13 mouse cellular contexts compared by ENCODE assay signal in the genomic region with DNA sequence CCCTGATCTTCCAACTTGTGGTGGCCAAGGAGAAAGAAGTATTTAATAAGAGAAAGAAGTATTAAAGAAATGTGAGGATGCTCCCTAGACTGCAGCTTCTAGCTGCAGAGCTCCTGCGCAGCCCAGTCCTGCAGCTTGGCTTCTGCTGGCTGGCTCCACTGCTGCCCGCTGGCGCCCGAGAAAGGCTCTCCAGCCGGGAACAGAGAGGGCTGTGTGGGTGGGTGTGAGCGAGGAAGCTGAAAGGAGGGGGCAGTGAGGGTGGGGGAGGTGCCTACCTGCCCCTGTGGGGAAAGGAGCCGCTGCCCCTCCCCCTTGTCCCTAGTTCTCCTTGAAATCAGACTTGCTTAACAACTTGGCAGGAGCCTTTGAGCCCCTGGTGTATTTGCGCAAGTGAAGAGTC. TPM values are rescaled to one million over a fixed set of nuclear protein-coding genes. Genes with fewer than 3 reads are reported as not detected.
DNase-seq lines count a peak whose midpoint lies in the region; ATAC-seq and TF ChIP-seq lines count a peak whose summit lies in the region.
"Had no signal": no experiment of that assay in that cellular context is flagged by ENCODE, and none has a peak within 500 bp of the region (broad histone marks: within the 10 kb centered on the region; RNA-seq: fewer than 3 reads in every experiment).

A gene (minus strand): TSS at position 181 of the 400 bp plus-strand sequence.

- intact Hi-C loops in left cerebral cortex, adult 2 months (cut with DNase I), result loop anchor here (1.0 to 10.0 kb wide), 3 partner anchors 19 to 177 kb away; a partner anchor contains a TSS

- DNase-seq in adrenal gland, postnatal 10 days, result peak; percentile 26
- DNase-seq in adrenal gland, adult 8-10 months, result no peak
- peak; percentile 43 to 64 for DNase-seq in left cerebral cortex, adult 2 months (ENCODE audit: extremely low spot score in 1 of 2, low spot score in 2 of 2)
- no peak for DNase-seq in c-Kit-positive CD71-positive TER-119-positive erythroid progenitor cells, embryonic 14.5 days (ENCODE audit: low spot score)
- DNase-seq in embryo, embryonic 10.5 days (ENCODE audit: low spot score), result no peak
- DNase-seq in urinary bladder, postnatal 4 days (ENCODE audit: low spot score in 2 of 2), result no peak
- DNase-seq: cerebellum, adult 11-12 months had no signal

- no peak for ATAC-seq in forebrain, embryonic 13.5 days
- peak; percentile 58; the same call in 1 of the 2 replicates for ATAC-seq in neural tube, embryonic 14.5 days (ENCODE audit: low read depth)
- ATAC-seq: intestine, embryonic 15.5 days had no signal

- H3K4me2 ChIP-seq in forebrain, embryonic 13.5 days, result peak within 1 kb of the TSS; percentile 43
- H3K4me2 ChIP-seq in neural tube, embryonic 14.5 days (ENCODE audit: low read depth, low read length), result peak within 1 kb of the TSS; percentile 35
- H3K4me2 ChIP-seq: intestine, embryonic 15.5 days had no signal

- H3K9ac ChIP-seq in forebrain, embryonic 13.5 days, result no peak within 1 kb of the TSS
- no peak within 1 kb of the TSS for H3K9ac ChIP-seq in neural tube, embryonic 14.5 days (replicated peaks; ENCODE audit: low read depth, low read length)
- H3K9ac ChIP-seq: intestine, embryonic 15.5 days; limb, embryonic 13.5 days had no signal

- WGBS in forebrain, embryonic 13.5 days, result 6% methylated on average over 7 of the region's 8 CpGs
- WGBS in neural tube, embryonic 14.5 days, result 2% methylated on average over 8 of the region's 8 CpGs

- H3K9me3 ChIP-seq in forebrain, embryonic 13.5 days (replicated peaks), result no peaks in the 10 kb centered on the region
- no peaks in the 10 kb centered on the region for H3K9me3 ChIP-seq in neural tube, embryonic 14.5 days (ENCODE audit: control insufficient read depth, low read length)
- H3K9me3 ChIP-seq: intestine, embryonic 15.5 days; limb, embryonic 13.5 days; megakaryocyte, embryonic 14.5 days had no signal

- peak within 1 kb of the TSS; percentile 3; the same call in 1 of the 2 replicates for H3K4me3 ChIP-seq in forebrain, embryonic 13.5 days
- peak within 1 kb of the TSS; percentile 50 for H3K4me3 ChIP-seq in left cerebral cortex, adult 2 months
- H3K4me3 ChIP-seq in neural tube, embryonic 14.5 days (ENCODE audit: low read depth, low read length), result peak within 1 kb of the TSS; percentile 4; the same call in 1 of the 2 replicates
- H3K4me3 ChIP-seq: intestine, embryonic 15.5 days; limb, embryonic 13.5 days; megakaryocyte, embryonic 14.5 days had no signal

- peaks cover 25% of the 10 kb centered on the region for H3K27me3 ChIP-seq in forebrain, embryonic 13.5 days
- peaks cover 4% of the 10 kb centered on the region for H3K27me3 ChIP-seq in neural tube, embryonic 14.5 days (ENCODE audit: control insufficient read depth, insufficient read depth, low read length)

- no peaks in the 10 kb centered on the region for H3K36me3 ChIP-seq in forebrain, embryonic 13.5 days (ENCODE audit: poor library complexity, severe bottlenecking)
- no peaks in the 10 kb centered on the region for H3K36me3 ChIP-seq in neural tube, embryonic 14.5 days (ENCODE audit: control insufficient read depth, insufficient read depth, low read length)
- H3K36me3 ChIP-seq: intestine, embryonic 15.5 days; limb, embryonic 13.5 days had no signal

- TF ChIP-seq CTCF in left cerebral cortex, adult 2 months (IDR thresholded peaks at IDR 0.05), result no peak; the same call in 1 of the 2 replicates

- no peak within 1 kb of the TSS for H3K27ac ChIP-seq in forebrain, embryonic 13.5 days
- H3K27ac ChIP-seq in left cerebral cortex, adult 2 months, result peak within 1 kb of the TSS; percentile 76
- no peak within 1 kb of the TSS for H3K27ac ChIP-seq in neural tube, embryonic 14.5 days (ENCODE audit: low read depth, low read length)
- H3K27ac ChIP-seq: intestine, embryonic 15.5 days; limb, embryonic 13.5 days had no signal

- no peaks in the 10 kb centered on the region for H3K4me1 ChIP-seq in forebrain, embryonic 13.5 days
- H3K4me1 ChIP-seq in neural tube, embryonic 14.5 days (ENCODE audit: control insufficient read depth, insufficient read depth, low read length), result no peaks in the 10 kb centered on the region
- H3K4me1 ChIP-seq: intestine, embryonic 15.5 days; limb, embryonic 13.5 days; megakaryocyte, embryonic 14.5 days had no signal

RNA-seq across cellular contexts. Expression of the gene that starts here (rescaled TPM):
- not detected for total RNA-seq in adrenal gland, postnatal 10 days (2021)
- under 1 TPM in 1 of 4 experiments, not detected in 3; 0.10 TPM for total RNA-seq in adrenal gland, adult 8-10 months (2022)
- not detected in 2 replicates for polyA plus RNA-seq in forebrain, embryonic 13.5 days (2015; fragmentation: Nextera tagmentation; extraction: Ambion mirVana)
- 10 to 100 TPM; 10.3 to 13.8 TPM for total RNA-seq in left cerebral cortex, adult 2 months (2021)
- 1.1 and 1.5 TPM in 2 replicates for polyA plus RNA-seq in neural tube, embryonic 14.5 days (2014; fragmentation: Nextera tagmentation; extraction: Ambion mirVana)
- total RNA-seq: gastrocnemius, adult 8-10 months had no signal
- polyA plus RNA-seq: intestine, embryonic 15.5 days; limb, embryonic 13.5 days had no signal

Comparison
In these comparisons a context has a peak if more than half of its experiments do, and no peak if none do; other contexts are left out.
1. RNA of the gene that starts here (total RNA-seq): 10.3 to 13.8 TPM in left cerebral cortex, adult 2 months; not detected in adrenal gland, postnatal 10 days and 0.10 TPM in adrenal gland, adult 8-10 months; every median in the first group is over 10 times any median in the second.
2. Peak in DNase-seq in adrenal gland, postnatal 10 days; RNA of the gene not detected or under 1 TPM.
3. DNase-seq: peak in left cerebral cortex, adult 2 months (2 of 2); none in adrenal gland, adult 8-10 months (single experiment), c-Kit-positive CD71-positive TER-119-positive erythroid progenitor cells, embryonic 14.5 days (single experiment), embryo, embryonic 10.5 days (single experiment) and urinary bladder, postnatal 4 days (0 of 2).
4. Peak in every context shown above with its lines, with median percentiles within 50 percentile points of each other: H3K4me3 ChIP-seq.